Mouse (Mus musculus) CH12.LX (cell line): ENCODE measurements around the gene Cxcl16.

ENCODE experiments used
- CHD2 ChIP-seq: IDR thresholded peaks from 2 replicates; pipeline ENCODE4 v1.6.1; 2011; ENCODE audit warnings: low read length, improper control_type of control experiment
- CTCF ChIP-seq, 2 experiments: IDR thresholded peaks in 1 of 2; conservative IDR thresholded peaks in 1 of 2; 2 replicates each; pipeline ENCODE4 v1.5.1; 2011 to 2012; ENCODE audit warnings: low read depth in 2 of 2, low read length in 2 of 2, improper control_type of control experiment in 1 of 2, inconsistent platforms in 1 of 2, mild to moderate bottlenecking in 1 of 2, moderate library complexity in 1 of 2
- IRF4 ChIP-seq: IDR thresholded peaks from 2 replicates; pipeline ENCODE4 v1.6.1; 2014; ENCODE audit warnings: low read depth, mild to moderate bottlenecking, inconsistent platforms, low read length, improper control_type of control experiment
- POLR2A ChIP-seq: IDR thresholded peaks from 2 replicates; pipeline ENCODE4 v1.6.1; 2011; ENCODE audit warnings: low read depth, mild to moderate bottlenecking, improper control_type of control experiment, low read length
- POLR2AphosphoS2 ChIP-seq: IDR thresholded peaks from 2 replicates; pipeline ENCODE4 v1.6.1; 2011; ENCODE audit warnings: low read depth, low read length, improper control_type of control experiment
- RAD21 ChIP-seq: IDR thresholded peaks from 2 replicates; pipeline ENCODE4 v1.6.1; 2011; ENCODE audit warnings: low read depth, mild to moderate bottlenecking, low read length, improper control_type of control experiment, moderate library complexity
- SIN3A ChIP-seq: IDR thresholded peaks from 2 replicates; pipeline ENCODE4 v1.6.1; 2012; ENCODE audit warnings: low read length, improper control_type of control experiment, inconsistent platforms
- USF1 ChIP-seq: IDR thresholded peaks from 2 replicates; pipeline ENCODE4 v1.6.1; 2014; ENCODE audit warnings: low read depth, mild to moderate bottlenecking, inconsistent platforms, low read length, improper control_type of control experiment
- ZMIZ1 ChIP-seq: IDR thresholded peaks from 2 replicates; pipeline ENCODE4 v1.6.1; 2012; ENCODE audit warnings: low read depth, mild to moderate bottlenecking, inconsistent platforms, low read length, improper control_type of control experiment

DNA sequence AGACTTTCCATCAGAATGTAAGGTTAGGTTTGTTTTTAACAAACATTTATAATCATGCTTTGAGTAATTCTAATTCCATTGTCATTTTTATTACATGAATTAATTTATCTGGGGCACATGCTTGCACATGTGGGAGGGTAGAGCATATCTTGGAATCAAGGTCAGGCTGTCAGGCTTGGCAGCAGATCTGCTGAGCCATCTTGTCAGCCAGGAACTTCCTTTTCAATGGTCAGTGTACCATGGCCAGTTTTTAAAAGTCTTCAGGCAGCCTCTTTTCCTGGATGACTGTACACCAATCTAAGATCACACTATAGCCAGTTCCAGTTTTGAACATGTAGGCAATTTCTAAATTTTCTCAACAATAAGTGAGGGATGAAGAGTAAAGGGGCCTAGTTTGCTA, 12.9 kb upstream of the Cxcl16 start:
- no peak for TF ChIP-seq POLR2A
- TF ChIP-seq USF1: no peak
- no peak for TF ChIP-seq CTCF (conservative IDR thresholded peaks at IDR 0.05 in 1 of 2, IDR thresholded peaks at IDR 0.05 in 1 of 2; ENCODE audit: low read depth in 2 of 2, low read length in 2 of 2)
- no peak for TF ChIP-seq RAD21
- no peak for TF ChIP-seq CHD2
- TF ChIP-seq SIN3A: no peak
- TF ChIP-seq POLR2AphosphoS2: no peak
- TF ChIP-seq IRF4: no peak
- no peak for TF ChIP-seq ZMIZ1
